Mouse (Mus musculus): ENCODE data around the gene 9130023H24Rik. TPM values are rescaled to one million over a fixed set of nuclear protein-coding genes. Genes with fewer than 3 reads are reported as not detected.

The 9130023H24Rik gene
- total RNA-seq, 2 experiments from 2014 or later: 5.3 to 6.8 TPM

Other genes with a start within 250 kb of the 9130023H24Rik start
- gene Pycard, start 244.2 kb downstream of the 9130023H24Rik start, total RNA-seq (2021): 10 to 100 TPM; 28.1 to 31.9 TPM
- 10 to 100 TPM; 66.9 to 69.8 TPM for gene Trim72, start 234.1 kb downstream of the 9130023H24Rik start, total RNA-seq (2021)
- 1 to 10 TPM; 1.8 to 2.5 TPM for gene Itgam, start 175.4 kb downstream of the 9130023H24Rik start, total RNA-seq (2021)
- not detected for gene Gm49368, start 175.3 kb downstream of the 9130023H24Rik start, total RNA-seq (2021)
- gene Itgax, start 108.5 kb downstream of the 9130023H24Rik start, total RNA-seq (2021): under 1 TPM; 0.09 to 0.19 TPM
- gene Itgad, start 83.7 kb downstream of the 9130023H24Rik start, total RNA-seq (2021): under 1 TPM in 1 of 2 experiments, not detected in 1; 0.56 TPM
- gene Cox6a2, start 31.6 kb downstream of the 9130023H24Rik start, total RNA-seq (2021): 1,000 to 10,000 TPM; 1,037 to 1,183 TPM
- 10 to 100 TPM; 13.3 to 13.8 TPM for gene Armc5, start 689 bp downstream of the 9130023H24Rik start, total RNA-seq (2021)
- gene Tgfb1i1, start 8.8 kb upstream of the 9130023H24Rik start, total RNA-seq (2021): 100 to 1,000 TPM; 101 to 108 TPM
- gene Slc5a2, start 27.6 kb upstream of the 9130023H24Rik start, total RNA-seq (2021): not detected
- 10 to 100 TPM; 12.4 to 13.1 TPM for gene BC017158, start 60.1 kb upstream of the 9130023H24Rik start, total RNA-seq (2021)
- gene Rgs10, start 180.7 kb upstream of the 9130023H24Rik start, total RNA-seq (2021): 1 to 10 TPM; 8.4 to 9.5 TPM
- gene Tial1, start 223.7 kb upstream of the 9130023H24Rik start, total RNA-seq (2021): 10 to 100 TPM; 57.6 to 66.6 TPM

All from heart, postnatal 4 days (tissue).